In genomic region chr7:120836361-120836760, GRCm38 (mm10) we compare ENCODE assay signal across 8 mouse cellular contexts. TPM values are rescaled to one million over a fixed set of nuclear protein-coding genes. Genes with fewer than 3 reads are reported as not detected.
DNase-seq lines count a peak whose midpoint lies in the region; ATAC-seq lines count a peak whose summit lies in the region.

No protein-coding gene starts in this region.

- ATAC-seq in embryonic facial prominence, embryonic 14.5 days (ENCODE audit: low read depth), result no peak
- no peak for ATAC-seq in limb, embryonic 11.5 days (ENCODE audit: insufficient number of reproducible peaks, low FRiP score, low TSS enrichment, low read depth)
- ATAC-seq in neural tube, embryonic 11.5 days (ENCODE audit: insufficient read depth, low FRiP score, low TSS enrichment), result no peak

- peak; percentile 27 for DNase-seq in cerebellum, adult 11 months
- no peak for DNase-seq in cerebellum, postnatal 4 days (ENCODE audit: low spot score in 2 of 2)
- DNase-seq in CD4-positive helper T cell, adult 2 months (ENCODE audit: low read depth, low spot score), result peak; percentile 44
- DNase-seq in embryonic facial prominence, embryonic 14.5 days (ENCODE audit: low spot score), result peak; percentile 33
- DNase-seq in limb, embryonic 11.5 days (ENCODE audit: low spot score), result peak; percentile 67
- peak; percentile 62 for DNase-seq in neural tube, embryonic 11.5 days (ENCODE audit: low spot score)
- DNase-seq in adrenal gland, adult 8-10 months, result no peak
- DNase-seq in left cerebral cortex, postnatal 10 days (ENCODE audit: extremely low spot score in 1 of 2, low spot score in 2 of 2), result no peak

- no peaks in the 10 kb centered on the region for H3K9me3 ChIP-seq in embryonic facial prominence, embryonic 14.5 days (ENCODE audit: control insufficient read depth, low read length)
- H3K9me3 ChIP-seq in limb, embryonic 11.5 days (ENCODE audit: control insufficient read depth, low read length), result no peaks in the 10 kb centered on the region
- no peaks in the 10 kb centered on the region for H3K9me3 ChIP-seq in neural tube, embryonic 11.5 days (ENCODE audit: control insufficient read depth, low read length)

- peak overlapping the region; percentile 46; the same call in 1 of the 2 replicates for H3K27ac ChIP-seq in embryonic facial prominence, embryonic 14.5 days (replicated peaks; ENCODE audit: low read depth, low read length)
- H3K27ac ChIP-seq in limb, embryonic 11.5 days (replicated peaks; ENCODE audit: low read depth, low read length), result no peak overlapping the region
- H3K27ac ChIP-seq in neural tube, embryonic 11.5 days (ENCODE audit: low read depth, low read length), result no peak overlapping the region

- H3K9ac ChIP-seq in embryonic facial prominence, embryonic 14.5 days (ENCODE audit: low read depth, low read length), result peak overlapping the region; percentile 68
- H3K9ac ChIP-seq in limb, embryonic 11.5 days (ENCODE audit: low read length), result no peak overlapping the region; the same call in 1 of the 2 replicates
- H3K9ac ChIP-seq in neural tube, embryonic 11.5 days (ENCODE audit: low read length), result peak overlapping the region; percentile 9; the same call in 1 of the 2 replicates

- H3K4me2 ChIP-seq in embryonic facial prominence, embryonic 14.5 days (ENCODE audit: low read depth, low read length), result peak overlapping the region; percentile 59
- H3K4me2 ChIP-seq in limb, embryonic 11.5 days (ENCODE audit: low read depth, severe bottlenecking), result peak overlapping the region; percentile 25
- H3K4me2 ChIP-seq in neural tube, embryonic 11.5 days (ENCODE audit: low read depth), result peak overlapping the region; percentile 56

- intact Hi-C loops in left cerebral cortex, postnatal 10 days (cut with DNase I), result loop anchor here (10.0 kb wide), 1 partner anchor 288 kb away; no protein-coding TSS in a partner anchor

- H3K27me3 ChIP-seq in embryonic facial prominence, embryonic 14.5 days (replicated peaks; ENCODE audit: control insufficient read depth, insufficient read depth, low read length), result no peaks in the 10 kb centered on the region
- H3K27me3 ChIP-seq in limb, embryonic 11.5 days (ENCODE audit: control insufficient read depth, insufficient read depth, low read length), result no peaks in the 10 kb centered on the region
- H3K27me3 ChIP-seq in neural tube, embryonic 11.5 days (ENCODE audit: control insufficient read depth, insufficient read depth, low read length), result no peaks in the 10 kb centered on the region

- no peaks in the 10 kb centered on the region for H3K4me1 ChIP-seq in embryonic facial prominence, embryonic 14.5 days (ENCODE audit: control insufficient read depth, insufficient read depth, low read length)
- H3K4me1 ChIP-seq in limb, embryonic 11.5 days (ENCODE audit: control insufficient read depth, insufficient read depth, low read length), result no peaks in the 10 kb centered on the region
- no peaks in the 10 kb centered on the region for H3K4me1 ChIP-seq in neural tube, embryonic 11.5 days (ENCODE audit: control insufficient read depth, insufficient read depth, low read length)

- 4% methylated on average over 12 of the region's 12 CpGs for WGBS in embryonic facial prominence, embryonic 14.5 days
- WGBS in limb, embryonic 11.5 days, result 7% methylated on average over 12 of the region's 12 CpGs
- WGBS in neural tube, embryonic 11.5 days, result 5% methylated on average over 12 of the region's 12 CpGs

- H3K36me3 ChIP-seq in embryonic facial prominence, embryonic 14.5 days (ENCODE audit: control insufficient read depth, insufficient read depth, low read length), result no peaks in the 10 kb centered on the region
- no peaks in the 10 kb centered on the region for H3K36me3 ChIP-seq in limb, embryonic 11.5 days (ENCODE audit: control insufficient read depth, insufficient read depth, low read length)
- H3K36me3 ChIP-seq in neural tube, embryonic 11.5 days (ENCODE audit: control insufficient read depth, insufficient read depth, low read length), result no peaks in the 10 kb centered on the region

- H3K4me3 ChIP-seq in embryonic facial prominence, embryonic 14.5 days (ENCODE audit: low read depth, low read length), result peak overlapping the region; percentile 67
- H3K4me3 ChIP-seq in limb, embryonic 11.5 days (ENCODE audit: low read depth, low read length), result peak overlapping the region; percentile 54
- peak overlapping the region; percentile 55 for H3K4me3 ChIP-seq in neural tube, embryonic 11.5 days (ENCODE audit: low read depth, low read length)

RNA-seq across cellular contexts. Expression of gene Eef2k, which starts 6.3 kb away (rescaled TPM):
- polyA plus RNA-seq in embryonic facial prominence, embryonic 14.5 days (2014; fragmentation: Nextera tagmentation; extraction: Ambion mirVana), result 19.6 and 22.2 TPM in 2 replicates
- 9.6 and 12.0 TPM in 2 replicates for polyA plus RNA-seq in limb, embryonic 11.5 days (2014; fragmentation: Nextera tagmentation; extraction: Ambion mirVana)
- polyA plus RNA-seq in neural tube, embryonic 11.5 days (2014; fragmentation: Nextera tagmentation; extraction: Ambion mirVana), result 9.2 and 10.3 TPM in 2 replicates
- 10 to 100 TPM; 27.2 to 51.2 (median 40.8) TPM for total RNA-seq in adrenal gland, adult 8-10 months (2022)
- 10 to 100 TPM; 45.1 to 46.0 TPM for total RNA-seq in left cerebral cortex, postnatal 10 days (2021)

RNA-seq across cellular contexts. Expression of gene Gm5737, which starts 24.2 kb away (rescaled TPM):
- not detected in 2 replicates for polyA plus RNA-seq in embryonic facial prominence, embryonic 14.5 days (2014; fragmentation: Nextera tagmentation; extraction: Ambion mirVana)
- polyA plus RNA-seq in limb, embryonic 11.5 days (2014; fragmentation: Nextera tagmentation; extraction: Ambion mirVana), result not detected in 2 replicates
- not detected in 2 replicates for polyA plus RNA-seq in neural tube, embryonic 11.5 days (2014; fragmentation: Nextera tagmentation; extraction: Ambion mirVana)
- not detected for total RNA-seq in adrenal gland, adult 8-10 months (2022)
- under 1 TPM in 1 of 2 experiments, not detected in 1; 0.28 TPM for total RNA-seq in left cerebral cortex, postnatal 10 days (2021)

Comparison
In these comparisons a context has a peak if more than half of its experiments do, and no peak if none do; other contexts are left out.
1. DNase-seq: peak in cerebellum, adult 11 months (single experiment), CD4-positive helper T cell, adult 2 months (single experiment), embryonic facial prominence, embryonic 14.5 days (single experiment), limb, embryonic 11.5 days (single experiment) and neural tube, embryonic 11.5 days (single experiment); none in cerebellum, postnatal 4 days (0 of 2), adrenal gland, adult 8-10 months (single experiment) and left cerebral cortex, postnatal 10 days (0 of 2).
2. Peak in every context shown above with its lines, with median percentiles within 50 percentile points of each other: H3K4me2 ChIP-seq and H3K4me3 ChIP-seq.